In genomic region chr2:126708361-126708760, GRCm38 (mm10) we compare ENCODE assay signal across 7 mouse cellular contexts. TPM values are rescaled to one million over a fixed set of nuclear protein-coding genes. Genes with fewer than 3 reads are reported as not detected.
DNase-seq lines count a peak whose midpoint lies in the region; ATAC-seq and TF ChIP-seq lines count a peak whose summit lies in the region.

No protein-coding gene starts in this region.

- no peak for TF ChIP-seq EP300 in lung, postnatal 0 days (IDR thresholded peaks at IDR 0.05)

- H3K27ac ChIP-seq in lung, postnatal 0 days (ENCODE audit: low read length): no peak overlapping the region
- H3K27ac ChIP-seq in forebrain, embryonic 11.5 days (ENCODE audit: low read depth, low read length): no peak overlapping the region
- H3K27ac ChIP-seq in limb, embryonic 13.5 days: no peak overlapping the region
- no peak overlapping the region for H3K27ac ChIP-seq in stomach, embryonic 15.5 days

- no peak for ATAC-seq in lung, postnatal 0 days
- no peak for ATAC-seq in forebrain, embryonic 11.5 days (replicated peaks; ENCODE audit: low FRiP score)
- ATAC-seq in limb, embryonic 13.5 days (ENCODE audit: low FRiP score, low read depth): no peak
- no peak for ATAC-seq in stomach, embryonic 15.5 days (ENCODE audit: insufficient read depth, low FRiP score, low read depth)

- H3K36me3 ChIP-seq in lung, postnatal 0 days (ENCODE audit: insufficient read depth, low read length): no peaks in the 10 kb centered on the region
- no peaks in the 10 kb centered on the region for H3K36me3 ChIP-seq in forebrain, embryonic 11.5 days (ENCODE audit: control insufficient read depth, insufficient read depth, low read length)
- H3K36me3 ChIP-seq in limb, embryonic 13.5 days: no peaks in the 10 kb centered on the region; the same call in 1 of the 2 replicates
- no peaks in the 10 kb centered on the region for H3K36me3 ChIP-seq in stomach, embryonic 15.5 days

- 68% methylated on average over 4 of the region's 4 CpGs for WGBS in lung, postnatal 0 days
- 92% methylated on average over 4 of the region's 4 CpGs for WGBS in forebrain, embryonic 11.5 days
- 83% methylated on average over 4 of the region's 4 CpGs for whole genome bisulfite sequencing in limb, embryonic 13.5 days
- WGBS in stomach, embryonic 15.5 days: 77% methylated on average over 4 of the region's 4 CpGs

- peak overlapping the region; percentile 59; the same call in 1 of the 2 replicates for H3K4me2 ChIP-seq in lung, postnatal 0 days (replicated peaks; ENCODE audit: low read depth, low read length)
- peak overlapping the region; percentile 51; the same call in 1 of the 2 replicates for H3K4me2 ChIP-seq in forebrain, embryonic 11.5 days (ENCODE audit: low read depth, low read length, severe bottlenecking)
- peak overlapping the region; percentile 78 for H3K4me2 ChIP-seq in limb, embryonic 13.5 days (replicated peaks)
- peak overlapping the region; percentile 73 for H3K4me2 ChIP-seq in stomach, embryonic 15.5 days

- H3K9me3 ChIP-seq in lung, postnatal 0 days (ENCODE audit: low read length): no peaks in the 10 kb centered on the region
- H3K9me3 ChIP-seq in forebrain, embryonic 11.5 days (ENCODE audit: control insufficient read depth, low read length): no peaks in the 10 kb centered on the region
- no peaks in the 10 kb centered on the region for H3K9me3 ChIP-seq in limb, embryonic 13.5 days
- H3K9me3 ChIP-seq in stomach, embryonic 15.5 days: no peaks in the 10 kb centered on the region

- H3K4me3 ChIP-seq in lung, postnatal 0 days (ENCODE audit: low read depth, low read length): peak overlapping the region; percentile 92; the same call in 1 of the 2 replicates
- H3K4me3 ChIP-seq in forebrain, embryonic 11.5 days (ENCODE audit: low read depth, low read length): no peak overlapping the region
- H3K4me3 ChIP-seq in limb, embryonic 13.5 days: peak overlapping the region; percentile 90
- H3K4me3 ChIP-seq in stomach, embryonic 15.5 days (replicated peaks): peak overlapping the region; percentile 81; the same call in 1 of the 2 replicates

- H3K4me1 ChIP-seq in lung, postnatal 0 days (ENCODE audit: insufficient read depth, low read depth, low read length): no peaks in the 10 kb centered on the region
- H3K4me1 ChIP-seq in forebrain, embryonic 11.5 days (replicated peaks; ENCODE audit: control insufficient read depth, insufficient read depth, low read length): no peaks in the 10 kb centered on the region
- peaks cover 10% of the 10 kb centered on the region for H3K4me1 ChIP-seq in limb, embryonic 13.5 days
- peaks cover 7% of the 10 kb centered on the region; the same call in 1 of the 2 replicates for H3K4me1 ChIP-seq in stomach, embryonic 15.5 days

- TF ChIP-seq CTCF in lung, postnatal 0 days (IDR thresholded peaks at IDR 0.05): no peak

- H3K27me3 ChIP-seq in lung, postnatal 0 days (replicated peaks; ENCODE audit: insufficient read depth, low read length): no peaks in the 10 kb centered on the region
- no peaks in the 10 kb centered on the region for H3K27me3 ChIP-seq in forebrain, embryonic 11.5 days (ENCODE audit: control insufficient read depth, insufficient read depth, low read length)
- 0 out of 2 replicates have a peak, but pooled peaks cover 4% of the 10 kb centered on the region for H3K27me3 ChIP-seq in limb, embryonic 13.5 days
- no peaks in the 10 kb centered on the region for H3K27me3 ChIP-seq in stomach, embryonic 15.5 days (replicated peaks)

- H3K9ac ChIP-seq in lung, postnatal 0 days (replicated peaks; ENCODE audit: low read depth): no peak overlapping the region
- H3K9ac ChIP-seq in forebrain, embryonic 11.5 days (ENCODE audit: low read length): no peak overlapping the region
- H3K9ac ChIP-seq in limb, embryonic 13.5 days: peak overlapping the region; percentile 94; the same call in 1 of the 2 replicates
- H3K9ac ChIP-seq in stomach, embryonic 15.5 days: no peak overlapping the region

- DNase-seq in lung, postnatal 0 days (ENCODE audit: low spot score): no peak
- DNase-seq in lung, postnatal 36 days: no peak
- DNase-seq in forebrain, embryonic 11.5 days (ENCODE audit: low spot score): no peak
- DNase-seq in adrenal gland, postnatal 36 days: no peak
- no peak for DNase-seq in left cerebral cortex, adult 8-10 months (ENCODE audit: low spot score in 2 of 2)

RNA-seq across cellular contexts. Expression of gene Usp8, which starts 1.2 kb away (rescaled TPM):
- polyA plus RNA-seq in lung, postnatal 0 days (2015; fragmentation: Nextera tagmentation; extraction: Ambion mirVana): 36.9 and 45.6 TPM in 2 replicates
- polyA plus RNA-seq in forebrain, embryonic 11.5 days (2014; fragmentation: Nextera tagmentation; extraction: Ambion mirVana): 45.7 and 50.6 TPM in 2 replicates
- polyA plus RNA-seq in limb, embryonic 13.5 days (2015; fragmentation: Nextera tagmentation; extraction: Ambion mirVana): 36.6 and 38.6 TPM in 2 replicates
- 37.7 and 37.9 TPM in 2 replicates for polyA plus RNA-seq in stomach, embryonic 15.5 days (2015; fragmentation: Nextera tagmentation; extraction: Ambion mirVana)
- 10 to 100 TPM; 66.9 to 76.5 TPM for total RNA-seq in adrenal gland, postnatal 36 days (2021)
- total RNA-seq in left cerebral cortex, adult 8-10 months (2022): 10 to 100 TPM; 48.5 to 50.3 (median 49.7) TPM

RNA-seq across cellular contexts. Expression of gene Gabpb1, which starts 32.2 kb away (rescaled TPM):
- polyA plus RNA-seq in lung, postnatal 0 days (2015; fragmentation: Nextera tagmentation; extraction: Ambion mirVana): 24.5 and 33.0 TPM in 2 replicates
- 78.5 and 87.1 TPM in 2 replicates for polyA plus RNA-seq in forebrain, embryonic 11.5 days (2014; fragmentation: Nextera tagmentation; extraction: Ambion mirVana)
- polyA plus RNA-seq in limb, embryonic 13.5 days (2015; fragmentation: Nextera tagmentation; extraction: Ambion mirVana): 68.2 and 69.6 TPM in 2 replicates
- 39.9 and 41.1 TPM in 2 replicates for polyA plus RNA-seq in stomach, embryonic 15.5 days (2015; fragmentation: Nextera tagmentation; extraction: Ambion mirVana)
- total RNA-seq in adrenal gland, postnatal 36 days (2021): 10 to 100 TPM; 15.3 to 19.5 TPM
- 10 to 100 TPM; 13.8 to 19.2 (median 16.8) TPM for total RNA-seq in left cerebral cortex, adult 8-10 months (2022)
